Mouse (Mus musculus) heart, adult 2 months (tissue): ENCODE measurements around the gene Zfp46.

ENCODE experiments used
- CTCF ChIP-seq: fragments of 200-600 bp; IDR thresholded peaks from 2 replicates; pipeline ENCODE4 v1.8.1; 2022; ENCODE audit warnings: antibody characterized with exemption, mild to moderate bottlenecking, moderate library complexity
- EP300 ChIP-seq: fragments of 200-500 bp; IDR thresholded peaks from 2 replicates; pipeline ENCODE4 v1.6.1; 2011; ENCODE audit warnings: low read depth, low read length, control low read depth; ENCODE audit not compliant: insufficient read depth
- POLR2A ChIP-seq: fragments of 200-500 bp; IDR thresholded peaks from 2 replicates; pipeline ENCODE4 v1.6.1; 2011; ENCODE audit warnings: mild to moderate bottlenecking, low read depth, low read length, control low read depth; ENCODE audit not compliant: insufficient read depth

GRCm38 (mm10) chr4:136290781-136291595, 6.5 kb downstream of the Zfp46 start:
- no peak for TF ChIP-seq EP300
- TF ChIP-seq POLR2A = no peak
- no peak for TF ChIP-seq CTCF
